Comparison of ENCODE assay signal across 8 mouse cellular contexts in the genomic region with DNA sequence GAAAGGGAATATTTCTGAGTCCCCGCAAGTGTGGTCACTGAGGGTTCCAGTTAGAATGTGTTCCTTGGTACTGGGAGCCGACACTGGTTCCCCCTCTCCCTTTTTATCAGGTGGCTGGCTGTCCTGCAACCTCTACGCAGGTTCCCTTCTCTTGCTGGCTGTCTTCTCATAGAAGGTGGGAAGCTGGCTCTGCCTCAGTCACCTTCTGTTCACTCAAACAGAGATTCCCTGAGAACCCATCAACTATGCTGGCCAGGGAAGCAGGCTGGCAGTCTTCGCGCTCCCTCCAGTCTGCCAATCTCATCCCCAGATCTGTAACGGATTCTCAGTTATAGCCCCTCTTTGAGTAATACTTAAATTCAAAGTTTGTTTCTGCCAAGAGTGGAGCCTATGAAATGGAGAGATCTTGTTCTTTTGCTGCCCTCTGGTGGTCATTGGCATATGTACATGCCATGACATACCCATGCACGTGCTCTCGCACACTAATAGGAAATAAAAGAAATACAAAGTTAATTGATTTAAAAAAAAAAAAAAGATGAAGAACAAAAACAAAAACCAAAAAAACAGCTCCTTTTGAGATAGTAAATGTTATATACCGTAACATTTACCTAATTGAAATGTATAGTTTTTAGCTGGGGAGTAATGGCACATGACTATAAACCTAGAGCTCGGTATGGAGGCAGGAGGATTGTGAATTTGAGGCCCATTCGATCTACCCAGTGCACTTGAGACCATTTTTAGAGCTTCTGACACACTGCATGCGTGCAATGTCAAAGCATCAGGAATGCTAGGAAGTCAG. TPM values are rescaled to one million over a fixed set of nuclear protein-coding genes. Genes with fewer than 3 reads are reported as not detected.
DNase-seq lines count a peak whose midpoint lies in the region; ATAC-seq and TF ChIP-seq lines count a peak whose summit lies in the region.

No protein-coding gene starts in this region.

- no peak overlapping the region for H3K27ac ChIP-seq in cerebellum, adult 2 months (ENCODE audit: insufficient read depth, low read length)
- no peak overlapping the region for H3K27ac ChIP-seq in hindbrain, embryonic 15.5 days (replicated peaks)

- no peak for TF ChIP-seq POLR2A in cerebellum, adult 2 months (IDR thresholded peaks at IDR 0.05; ENCODE audit: borderline replicate concordance, insufficient read depth, low read length)

- H3K9me3 ChIP-seq in hindbrain, embryonic 15.5 days = no peaks in the 10 kb centered on the region

- H3K4me3 ChIP-seq in cerebellum, adult 2 months (replicated peaks; ENCODE audit: insufficient read depth, low read depth, low read length) = no peak overlapping the region
- no peak overlapping the region for H3K4me3 ChIP-seq in hindbrain, embryonic 15.5 days

- H3K9ac ChIP-seq in hindbrain, embryonic 15.5 days = no peak overlapping the region

- ATAC-seq in hindbrain, embryonic 15.5 days (ENCODE audit: low FRiP score, low read depth) = peak; percentile 91
- ATAC-seq in megakaryocyte, adult 5-6 weeks (ENCODE audit: poor library complexity, severe bottlenecking) = peak; percentile 89

- H3K36me3 ChIP-seq in hindbrain, embryonic 15.5 days = no peaks in the 10 kb centered on the region

- TF ChIP-seq CTCF in cerebellum, adult 2 months (IDR thresholded peaks at IDR 0.05; ENCODE audit: borderline replicate concordance, insufficient read depth, low read depth, low read length) = peak; percentile 65; the same call in 1 of the 2 replicates

- no peaks in the 10 kb centered on the region for H3K27me3 ChIP-seq in cerebellum, adult 2 months (ENCODE audit: control insufficient read depth, insufficient read depth, low read length)
- 0 out of 2 replicates have a peak, but pooled peaks cover 3% of the 10 kb centered on the region for H3K27me3 ChIP-seq in hindbrain, embryonic 15.5 days

- DNase-seq in Muller cell, postnatal 12 days (ENCODE audit: inconsistent ontology term) = peak; percentile 43
- DNase-seq in cerebellum, adult 2 months = peak; percentile 70 to 74
- peak; percentile 85 for DNase-seq in forelimb bud, embryonic 11.5 days (ENCODE audit: low read depth, low spot score)
- peak; percentile 58 to 88 for DNase-seq in layer of hippocampus, postnatal 25 days (ENCODE audit: extremely low spot score in 1 of 2, low spot score in 1 of 2)
- peak; percentile 89 for DNase-seq in right cerebral cortex, postnatal 10 days (ENCODE audit: low spot score in 2 of 2)
- peak; percentile 70 to 72 for DNase-seq in urinary bladder, postnatal 36 days (ENCODE audit: low spot score in 2 of 2)

- no peak overlapping the region for H3K4me2 ChIP-seq in hindbrain, embryonic 15.5 days

- H3K4me1 ChIP-seq in cerebellum, adult 2 months (ENCODE audit: control insufficient read depth, insufficient read depth, low read length) = no peaks in the 10 kb centered on the region
- H3K4me1 ChIP-seq in hindbrain, embryonic 15.5 days (replicated peaks) = no peaks in the 10 kb centered on the region

- WGBS in cerebellum, adult 2 months = 19% methylated on average over 12 of the region's 12 CpGs
- WGBS in hindbrain, embryonic 15.5 days = 39% methylated on average over 12 of the region's 12 CpGs

RNA-seq across cellular contexts. Expression of gene Cxcl10, which starts 33.1 kb away (rescaled TPM):
- polyA plus RNA-seq in cerebellum, adult 2 months (2012; rRNA removed) = 0.64 and 0.65 TPM in 2 replicates
- polyA plus RNA-seq in hindbrain, embryonic 15.5 days (2015; fragmentation: Nextera tagmentation; extraction: Ambion mirVana) = 0.36 and 0.58 TPM in 2 replicates
- not detected for total RNA-seq in layer of hippocampus, postnatal 25 days (2021)
- 27.7 and 36.5 TPM in 2 replicates for total RNA-seq in megakaryocyte, adult 5-6 weeks (2015)
- total RNA-seq in megakaryocyte, adult 5-6 weeks (2017) = 7.3 and 7.4 TPM in 2 replicates

RNA-seq across cellular contexts. Expression of gene Art3, which starts 50.1 kb away (rescaled TPM):
- polyA plus RNA-seq in cerebellum, adult 2 months (2012; rRNA removed) = 12.8 and 17.8 TPM in 2 replicates
- polyA plus RNA-seq in hindbrain, embryonic 15.5 days (2015; fragmentation: Nextera tagmentation; extraction: Ambion mirVana) = 6.1 and 6.9 TPM in 2 replicates
- total RNA-seq in layer of hippocampus, postnatal 25 days (2021) = 1 to 10 TPM; 5.0 to 5.5 TPM
- not detected in 2 replicates for total RNA-seq in megakaryocyte, adult 5-6 weeks (2015)
- total RNA-seq in megakaryocyte, adult 5-6 weeks (2017) = not detected in 2 replicates

RNA-seq across cellular contexts. Expression of gene Nup54, which starts 53.3 kb away (rescaled TPM):
- 33.0 and 36.9 TPM in 2 replicates for polyA plus RNA-seq in cerebellum, adult 2 months (2012; rRNA removed)
- polyA plus RNA-seq in hindbrain, embryonic 15.5 days (2015; fragmentation: Nextera tagmentation; extraction: Ambion mirVana) = 47.3 and 50.5 TPM in 2 replicates
- total RNA-seq in layer of hippocampus, postnatal 25 days (2021) = 10 to 100 TPM; 30.0 to 38.5 TPM
- 49.7 and 63.3 TPM in 2 replicates for total RNA-seq in megakaryocyte, adult 5-6 weeks (2015)
- total RNA-seq in megakaryocyte, adult 5-6 weeks (2017) = 56.8 and 73.3 TPM in 2 replicates

RNA-seq across cellular contexts. Expression of gene Cxcl9, which starts 53.9 kb away (rescaled TPM):
- 0.17 TPM in 1 of 2 replicates, not detected in the other for polyA plus RNA-seq in cerebellum, adult 2 months (2012; rRNA removed)
- polyA plus RNA-seq in hindbrain, embryonic 15.5 days (2015; fragmentation: Nextera tagmentation; extraction: Ambion mirVana) = not detected in 2 replicates
- not detected for total RNA-seq in layer of hippocampus, postnatal 25 days (2021)
- 0.14 and 0.45 TPM in 2 replicates for total RNA-seq in megakaryocyte, adult 5-6 weeks (2015)
- 0.61 and 10.7 TPM in 2 replicates for total RNA-seq in megakaryocyte, adult 5-6 weeks (2017)

Comparison
In these comparisons a context has a peak if more than half of its experiments do, and no peak if none do; other contexts are left out.
1. RNA of gene Cxcl10, which starts 33.1 kb away (total RNA-seq): 7.3 to 36.5 TPM in megakaryocyte, adult 5-6 weeks; not detected in layer of hippocampus, postnatal 25 days; every median in the first group is over 4 times any median in the second.
2. RNA of gene Art3, which starts 50.1 kb away (total RNA-seq): 5.0 to 5.5 TPM in layer of hippocampus, postnatal 25 days; not detected in megakaryocyte, adult 5-6 weeks; every median in the first group is over 4 times any median in the second.
3. Peak in every context shown above with its lines, with median percentiles within 50 percentile points of each other: DNase-seq.